Mouse (Mus musculus): ENCODE measurements around the gene Rasgrp3.

DNA sequence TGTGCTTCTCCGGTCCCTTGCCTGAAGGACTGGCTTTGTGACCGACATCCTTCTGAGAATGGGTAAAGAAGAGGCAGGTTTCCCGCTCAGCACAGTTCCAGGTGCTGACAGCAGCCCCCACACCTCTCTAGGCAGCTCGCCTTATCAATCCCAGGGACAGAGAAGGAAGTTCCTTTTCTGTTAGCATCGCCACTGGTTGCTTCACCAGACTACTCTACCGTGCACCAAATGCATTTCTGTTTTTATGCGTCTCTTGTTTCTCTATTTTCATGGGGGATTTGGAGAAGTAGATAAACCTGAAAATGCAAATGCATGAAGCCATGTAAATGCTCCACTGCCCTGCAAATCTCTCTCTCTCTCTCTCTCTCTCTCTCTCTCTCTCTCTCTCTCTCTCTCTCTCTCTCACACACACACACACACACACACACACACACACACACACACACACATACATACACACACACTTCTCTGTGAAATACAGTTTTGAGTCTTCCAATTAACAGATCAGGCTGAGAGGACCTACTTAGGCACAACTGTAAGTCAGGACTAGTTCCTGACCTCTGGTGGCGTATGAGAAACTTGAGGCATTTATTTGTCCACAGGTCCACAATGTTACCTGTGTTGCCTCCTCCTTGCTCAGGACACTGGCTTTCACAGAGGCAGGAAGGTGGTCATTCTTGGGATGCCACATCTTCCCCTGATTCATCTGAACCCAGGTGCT, 82.6 kb downstream of the Rasgrp3 start:
- TF ChIP-seq CTCF (IDR thresholded peaks at IDR 0.05) (no peak), POLR2A (IDR thresholded peaks at IDR 0.05; ENCODE audit: insufficient read depth, low read depth, low read length) (no peak), EP300 (IDR thresholded peaks at IDR 0.05; ENCODE audit: insufficient read depth, low read depth, low read length) (no peak)
